Mouse (Mus musculus) CH12.LX (cell line): Measurements from ENCODE around the gene Ggt5.

Source experiments
- CHD1 ChIP-seq: IDR thresholded peaks from 2 replicates; pipeline ENCODE4 v1.6.1; 2012; ENCODE audit warnings: low read depth, low read length, improper control_type of control experiment, inconsistent platforms
- CTCF ChIP-seq, 2 experiments: IDR thresholded peaks in 1 of 2; conservative IDR thresholded peaks in 1 of 2; 2 replicates each; pipeline ENCODE4 v1.5.1; 2011 to 2012; ENCODE audit warnings: low read depth in 2 of 2, low read length in 2 of 2, improper control_type of control experiment in 1 of 2, inconsistent platforms in 1 of 2, mild to moderate bottlenecking in 1 of 2, moderate library complexity in 1 of 2
- GABPA ChIP-seq: IDR thresholded peaks from 2 replicates; pipeline ENCODE4 v1.6.1; 2012; ENCODE audit warnings: low read depth, low read length, improper control_type of control experiment, inconsistent platforms; ENCODE audit not compliant: insufficient replicate concordance
- MAFK ChIP-seq: IDR thresholded peaks from 2 replicates; pipeline ENCODE4 v1.6.1; 2011; ENCODE audit warnings: low read length, improper control_type of control experiment; ENCODE audit not compliant: insufficient replicate concordance
- MAX ChIP-seq: IDR thresholded peaks from 2 replicates; pipeline ENCODE4 v1.6.1; 2011; ENCODE audit warnings: low read length, improper control_type of control experiment
- MEF2A ChIP-seq: IDR thresholded peaks from 2 replicates; pipeline ENCODE4 v1.6.1; 2014; ENCODE audit warnings: low read depth, mild to moderate bottlenecking, inconsistent platforms, low read length, improper control_type of control experiment, borderline replicate concordance
- SIN3A ChIP-seq: IDR thresholded peaks from 2 replicates; pipeline ENCODE4 v1.6.1; 2012; ENCODE audit warnings: low read length, improper control_type of control experiment, inconsistent platforms
- TCF12 ChIP-seq: IDR thresholded peaks from 2 replicates; pipeline ENCODE4 v1.6.1; 2014; ENCODE audit warnings: low read depth, mild to moderate bottlenecking, inconsistent platforms, low read length, improper control_type of control experiment
- USF1 ChIP-seq: IDR thresholded peaks from 2 replicates; pipeline ENCODE4 v1.6.1; 2014; ENCODE audit warnings: low read depth, mild to moderate bottlenecking, inconsistent platforms, low read length, improper control_type of control experiment
- ZC3H11A ChIP-seq: IDR thresholded peaks from 2 replicates; pipeline ENCODE4 v1.6.1; 2012; ENCODE audit warnings: low read depth, mild to moderate bottlenecking, inconsistent platforms, low read length, improper control_type of control experiment

DNA sequence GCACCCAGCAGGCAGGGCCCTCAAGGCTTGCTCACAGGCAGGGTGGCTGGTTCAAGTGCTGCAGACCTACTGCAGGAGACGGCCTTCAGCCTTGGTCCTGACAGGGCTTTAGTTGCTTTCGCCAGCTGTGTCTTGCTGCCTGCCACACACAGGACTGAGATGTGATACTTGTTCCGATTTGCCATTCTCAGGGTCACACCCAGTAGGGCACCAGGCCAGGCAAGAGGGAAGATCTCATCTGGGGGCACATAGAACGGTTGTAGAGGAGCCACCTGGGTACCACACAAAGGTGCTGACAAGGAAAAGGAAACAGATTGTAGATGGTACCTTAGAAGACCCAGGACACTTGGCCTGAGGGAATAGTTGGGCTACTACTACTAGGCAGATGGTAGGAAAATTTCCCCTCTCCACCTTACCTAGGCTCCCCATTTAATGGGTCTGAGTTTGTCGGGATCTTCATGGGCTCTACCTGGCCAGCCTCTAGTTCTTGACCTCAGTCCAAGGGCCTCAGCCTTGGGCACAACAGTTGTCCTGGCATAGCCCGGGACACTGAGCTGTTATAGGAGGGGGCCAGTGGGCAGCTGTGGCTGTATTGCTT is 75.6 kb downstream of the Ggt5 start:
- TF ChIP-seq MAX: no peak
- no peak for TF ChIP-seq ZC3H11A
- TF ChIP-seq TCF12: no peak
- no peak for TF ChIP-seq CTCF (conservative IDR thresholded peaks at IDR 0.05 in 1 of 2, IDR thresholded peaks at IDR 0.05 in 1 of 2; ENCODE audit: low read depth in 2 of 2, low read length in 2 of 2)
- TF ChIP-seq GABPA: no peak
- TF ChIP-seq MEF2A: no peak
- no peak for TF ChIP-seq MAFK
- TF ChIP-seq USF1: no peak
- TF ChIP-seq SIN3A: no peak
- TF ChIP-seq CHD1: no peak
